Mouse (Mus musculus) thymus, adult 2 months (tissue): ENCODE data around the gene Lilra5. TPM values are rescaled to one million over a fixed set of nuclear protein-coding genes. Genes with fewer than 3 reads are reported as not detected.
"Not testable (repeated sequence)": the region's sequence is repeated elsewhere in the genome, so short reads cannot be mapped to it uniquely, and the experiment has no call there.

Experiments
- DNase-seq: peaks from one replicate; pipeline ENCODE4 v3.0.0; 2021
- H3K27ac ChIP-seq: fragments of 200-500 bp; 2 replicates; pipeline ENCODE4 v1.5.1; 2012; ENCODE audit warnings: low read length, control low read depth; ENCODE audit not compliant: control insufficient read depth, insufficient read depth
- H3K27me3 ChIP-seq: fragments of 200-500 bp; 2 replicates; pipeline ENCODE4 v1.6.1; 2012; ENCODE audit warnings: mild to moderate bottlenecking, low read length, moderate library complexity, mixed read lengths; ENCODE audit not compliant: control insufficient read depth, insufficient read depth
- H3K36me3 ChIP-seq: fragments of 200-500 bp; 2 replicates; pipeline ENCODE4 v1.6.1; 2012; ENCODE audit warnings: mild to moderate bottlenecking, low read length, moderate library complexity; ENCODE audit not compliant: control insufficient read depth, insufficient read depth
- H3K4me1 ChIP-seq: fragments of 200-500 bp; replicated peaks from 2 replicates; pipeline ENCODE4 v1.6.1; 2012; ENCODE audit warnings: low read length; ENCODE audit not compliant: control insufficient read depth, insufficient read depth
- H3K4me3 ChIP-seq: fragments of 200-500 bp; 2 replicates; pipeline ENCODE4 v1.5.1; 2012; ENCODE audit warnings: mild to moderate bottlenecking, low read length, control low read depth, moderate library complexity; ENCODE audit not compliant: control insufficient read depth, insufficient read depth
- CTCF ChIP-seq: fragments of 200-500 bp; IDR thresholded peaks from 2 replicates; pipeline ENCODE4 v1.5.1; 2012; ENCODE audit warnings: mild to moderate bottlenecking, control low read depth, low read length, moderate library complexity, borderline replicate concordance; ENCODE audit not compliant: control insufficient read depth, poor library complexity, insufficient read depth; ENCODE audit errors: extremely low read depth
- POLR2A ChIP-seq: fragments of 200-500 bp; IDR thresholded peaks from 2 replicates; pipeline ENCODE4 v1.6.1; 2012; ENCODE audit warnings: mild to moderate bottlenecking, low read length, control low read depth, moderate library complexity; ENCODE audit not compliant: control insufficient read depth, poor library complexity, insufficient read depth; ENCODE audit errors: extremely low read depth
- WGBS: fragments of 180-500 bp; shearing (Covaris S2); methylation state at CpG from one replicate; pipeline ENCODE4 v1.1.7; 2018; 5-methylcytosine and 5-hydroxymethylcytosine counted together
- polyA plus RNA-seq: library from polyadenylated mRNA; depleted of rRNA; stranded (reverse); fragments of >200 nt; gene quantifications from 2 replicates; pipeline ENCODE4 v1.2.3, GENCODE M21; 2012; rRNA removed

The Lilra5 gene
- polyA plus RNA-seq, 1 experiment: 0.74 TPM

DNA sequence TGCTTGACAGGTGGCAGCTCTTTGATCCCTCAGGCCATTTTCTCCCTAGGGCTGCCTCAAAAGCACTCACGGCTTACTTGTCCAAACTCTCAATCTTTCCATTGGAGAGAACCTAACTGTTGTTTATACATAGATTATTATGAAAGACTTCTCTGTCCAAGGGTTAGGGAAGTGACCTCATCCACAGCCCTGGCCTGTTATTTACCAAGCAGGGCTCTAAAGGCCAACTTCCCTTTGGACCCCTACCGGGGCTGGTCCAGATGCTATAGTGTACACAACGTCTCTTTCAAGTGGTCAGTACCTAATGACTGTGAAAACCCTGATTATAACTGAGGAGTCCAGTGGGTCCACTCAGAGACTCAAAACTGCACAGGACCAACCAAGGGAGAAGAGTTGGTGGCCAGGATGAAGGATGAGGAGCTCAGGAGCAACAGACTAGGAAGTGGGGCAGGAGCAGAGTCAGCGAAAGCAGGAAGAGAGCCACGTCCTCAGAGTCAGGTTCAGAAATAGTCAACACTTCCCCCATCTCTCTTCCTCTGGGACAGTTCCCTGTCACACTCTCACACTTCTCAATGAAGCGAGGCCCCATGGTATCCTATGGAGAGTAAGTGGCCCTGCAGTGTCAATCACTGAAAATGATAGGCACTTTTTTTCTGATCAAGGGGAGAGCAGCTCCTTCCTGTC is 1.6 kb downstream of the Lilra5 start:
- TF ChIP-seq CTCF (no peak), POLR2A (no peak)
- H3K4me1 ChIP-seq: no peaks in the 10 kb centered on the region
- no peak overlapping the region for H3K27ac ChIP-seq
- no peak overlapping the region for H3K4me3 ChIP-seq
- no peak for DNase-seq
- WGBS: 55% methylated on average over 6 of the region's 6 CpGs
- no peaks in the 10 kb centered on the region for H3K27me3 ChIP-seq
- H3K36me3 ChIP-seq: no peaks in the 10 kb centered on the region

- not testable (repeated sequence) for DNase-seq, H3K27ac ChIP-seq, H3K4me3 ChIP-seq, H3K27me3 ChIP-seq, H3K36me3 ChIP-seq, H3K4me1 ChIP-seq
- WGBS: 86% methylated on average over 1 of the region's 1 CpGs
Observed at GRCm38 (mm10) chr7:4251211-4251610, 13.7 kb downstream of the Lilra5 start.

DNA sequence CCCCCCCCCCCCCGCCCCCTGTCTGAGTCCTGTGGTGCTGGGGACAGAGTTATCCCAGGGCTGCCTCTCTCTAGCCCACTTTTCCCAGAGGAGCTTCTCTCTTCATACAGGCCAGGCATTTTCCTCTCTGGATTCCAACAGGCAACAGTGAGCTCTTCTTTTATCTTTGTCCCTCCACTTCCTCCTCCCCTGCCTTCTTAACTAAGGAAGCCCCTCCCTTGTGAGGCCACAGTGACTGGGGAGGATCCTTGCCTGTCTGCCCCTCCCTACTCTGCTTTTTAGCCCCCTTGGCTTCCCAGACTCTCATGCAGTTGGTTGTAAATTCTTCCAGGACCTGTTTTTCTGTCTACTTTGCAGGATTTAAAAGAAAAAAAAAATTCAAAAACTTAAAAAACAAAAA is 18.5 kb downstream of the Lilra5 start:
- not testable (repeated sequence) for H3K27me3 ChIP-seq, DNase-seq, H3K4me3 ChIP-seq, H3K27ac ChIP-seq, H3K36me3 ChIP-seq, H3K4me1 ChIP-seq
- no CpG with 5 or more reads among the region's 1 CpGs for WGBS

DNA sequence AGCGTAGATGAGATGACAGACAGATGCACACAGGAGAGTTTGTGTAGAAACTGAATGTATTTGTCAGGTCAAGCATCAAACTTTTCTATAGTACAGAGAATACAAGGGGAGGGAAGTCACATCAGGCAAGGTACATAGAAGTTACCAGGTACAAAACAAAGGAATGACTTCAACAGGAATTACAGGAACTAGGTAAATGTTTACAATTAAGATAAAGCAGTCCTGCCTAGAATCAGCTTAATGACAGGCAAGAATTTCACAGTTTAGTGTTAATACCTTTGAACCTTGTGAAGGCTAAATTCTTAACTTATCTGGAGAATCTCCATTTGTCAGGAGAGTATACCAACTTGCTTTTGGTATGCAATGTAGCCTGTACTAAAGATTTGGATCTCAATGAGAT is 23.0 kb downstream of the Lilra5 start:
- DNase-seq, H3K36me3 ChIP-seq, H3K4me3 ChIP-seq, H3K4me1 ChIP-seq, H3K27me3 ChIP-seq, H3K27ac ChIP-seq: not testable (repeated sequence)
- WGBS: 100% methylated on average over 1 of the region's 1 CpGs

DNA sequence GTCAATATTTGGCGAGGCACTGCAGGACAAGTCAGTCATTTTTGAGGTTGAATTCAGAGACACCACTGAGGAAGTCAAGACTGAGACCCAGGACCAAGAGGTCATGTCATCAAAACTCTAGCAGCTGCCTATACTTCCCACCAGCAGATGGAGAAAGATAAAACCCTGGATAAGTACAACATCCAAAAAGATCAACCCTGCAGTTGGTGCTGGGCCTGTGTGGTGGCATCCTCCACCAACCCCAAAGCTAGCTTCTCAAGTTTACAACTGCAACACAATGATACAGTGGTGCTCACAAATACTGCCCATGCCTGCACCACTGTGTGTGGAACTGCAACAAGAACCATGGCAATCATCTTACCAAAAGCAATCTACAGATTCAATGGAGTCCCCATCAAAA is 34.6 kb downstream of the Lilra5 start:
- not testable (repeated sequence) for H3K27me3 ChIP-seq, H3K4me3 ChIP-seq, DNase-seq, H3K27ac ChIP-seq, H3K36me3 ChIP-seq, H3K4me1 ChIP-seq
- 75% methylated on average over 1 of the region's 1 CpGs for WGBS

DNA sequence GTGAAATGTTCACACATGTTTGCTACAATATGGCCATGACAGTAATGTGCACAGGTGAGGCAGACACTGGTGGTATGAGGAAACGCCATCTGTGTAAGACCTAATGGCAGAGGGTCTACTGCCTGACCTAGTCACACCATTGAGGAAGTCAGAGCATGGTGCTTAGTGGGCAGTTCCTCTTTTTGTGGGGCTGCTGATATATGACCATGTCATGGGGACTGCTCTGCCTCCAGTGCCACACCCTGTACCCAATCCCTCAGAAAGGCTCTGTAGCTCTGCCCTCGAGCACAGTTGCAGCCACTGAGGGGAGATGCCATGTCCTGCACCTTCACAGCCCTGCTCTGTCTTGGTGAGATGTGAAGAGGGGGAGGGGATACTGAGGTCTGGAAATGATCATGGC is 36.3 kb downstream of the Lilra5 start:
- DNase-seq: not testable (repeated sequence)
- WGBS: 10% methylated on average over 2 of the region's 2 CpGs

DNA sequence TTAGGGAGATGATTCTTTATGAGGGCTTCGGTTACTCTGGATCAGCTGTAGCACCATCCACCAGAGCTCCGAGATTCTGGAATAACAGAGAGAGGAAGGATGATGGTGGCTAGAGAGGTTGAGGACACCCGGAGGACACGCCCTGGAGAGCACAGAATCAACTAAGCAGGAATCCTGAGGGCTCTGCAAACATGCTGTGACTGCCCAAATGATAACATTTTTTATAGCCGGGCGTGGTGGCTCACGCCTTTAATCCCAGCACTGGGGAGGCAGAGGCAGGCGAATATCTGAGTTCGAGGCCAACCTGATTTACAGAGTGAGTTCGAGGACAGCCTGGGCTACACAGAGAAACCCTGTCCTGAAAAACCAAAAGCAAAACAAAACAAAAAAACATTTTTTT is 37.9 kb downstream of the Lilra5 start:
- not testable (repeated sequence) for H3K4me1 ChIP-seq, H3K27me3 ChIP-seq, DNase-seq, H3K36me3 ChIP-seq, H3K4me3 ChIP-seq, H3K27ac ChIP-seq
- WGBS: 97% methylated on average over 10 of the region's 10 CpGs

More for the DNA sequence above, 36.3 kb downstream of the Lilra5 start:
- H3K4me3 ChIP-seq, H3K27ac ChIP-seq, H3K4me1 ChIP-seq, H3K27me3 ChIP-seq, H3K36me3 ChIP-seq: not testable (repeated sequence)

- DNase-seq: no peak
- 82% methylated on average over 5 of the region's 5 CpGs for WGBS
- H3K4me1 ChIP-seq: no peaks in the 10 kb centered on the region
- H3K27me3 ChIP-seq: no peaks in the 10 kb centered on the region
- H3K4me3 ChIP-seq: no peak overlapping the region
- H3K27ac ChIP-seq: no peak overlapping the region
- TF ChIP-seq POLR2A (no peak), CTCF (no peak)
- H3K36me3 ChIP-seq: no peaks in the 10 kb centered on the region
Observed at GRCm38 (mm10) chr7:4292638-4293037, 55.1 kb downstream of the Lilra5 start.

Other genes starting within 250 kb of the Lilra5 start
- gene Lair1, start 174.6 kb upstream of the Lilra5 start, polyA plus RNA-seq: 11.0 and 12.9 TPM in 2 replicates
- 1.1 and 1.8 TPM in 2 replicates for gene Ttyh1, start 118.3 kb upstream of the Lilra5 start, polyA plus RNA-seq
- 1,109 and 1,332 TPM in 2 replicates for gene Leng8, start 100.7 kb upstream of the Lilra5 start, polyA plus RNA-seq
- gene Leng9, start 87.4 kb upstream of the Lilra5 start, polyA plus RNA-seq: 10.5 and 11.5 TPM in 2 replicates
- 6.5 and 9.7 TPM in 2 replicates for gene Cdc42ep5, start 72.9 kb upstream of the Lilra5 start, polyA plus RNA-seq
- 0.22 and 0.57 TPM in 2 replicates for gene Ncr1, start 100.0 kb downstream of the Lilra5 start, polyA plus RNA-seq
- gene Gp6, start 160.0 kb downstream of the Lilra5 start, polyA plus RNA-seq: not detected in 2 replicates
- gene Rdh13, start 207.9 kb downstream of the Lilra5 start, polyA plus RNA-seq: 9.1 and 10.8 TPM in 2 replicates
- gene Eps8l1, start 222.9 kb downstream of the Lilra5 start, polyA plus RNA-seq: 4.2 and 24.2 TPM in 2 replicates